Mouse (Mus musculus) left cerebral cortex, postnatal 36 days (tissue): ENCODE results near the gene Dek. TPM values are rescaled to one million over a fixed set of nuclear protein-coding genes. Genes with fewer than 3 reads are reported as not detected.

ENCODE experiments used
- DNase-seq, 2 experiments: peaks; one replicate each; pipeline ENCODE4 v3.0.0; 2021 to 2022; ENCODE audit warnings: low spot score in 2 of 2, mixed read lengths in 1 of 2
- intact Hi-C: fragments of 180-260 bp; cut with DNase I; formaldehyde crosslinking; loops from one replicate; pipeline ENCODE4 v1.15.1; 2025
- total RNA-seq, 2 experiments: library from RNA; stranded (reverse); gene quantifications; 2 replicates each; pipeline ENCODE4 v1.2.3; 2021

The Dek gene
- total RNA-seq: 10 to 100 TPM; 45.4 to 55.7 TPM

- peak; percentile 85 to 90 for DNase-seq
- intact Hi-C loops: no loop called here
Observed at GRCm38 (mm10) chr13:47105711-47106579, at the start of gene Dek. TSS of gene Dek (minus strand) at chr13:47106201.

- intact Hi-C loops: no loop called here
- DNase-seq: no peak
Observed at GRCm38 (mm10) chr13:47154866-47155265, 48.9 kb upstream of the Dek start.

DNA sequence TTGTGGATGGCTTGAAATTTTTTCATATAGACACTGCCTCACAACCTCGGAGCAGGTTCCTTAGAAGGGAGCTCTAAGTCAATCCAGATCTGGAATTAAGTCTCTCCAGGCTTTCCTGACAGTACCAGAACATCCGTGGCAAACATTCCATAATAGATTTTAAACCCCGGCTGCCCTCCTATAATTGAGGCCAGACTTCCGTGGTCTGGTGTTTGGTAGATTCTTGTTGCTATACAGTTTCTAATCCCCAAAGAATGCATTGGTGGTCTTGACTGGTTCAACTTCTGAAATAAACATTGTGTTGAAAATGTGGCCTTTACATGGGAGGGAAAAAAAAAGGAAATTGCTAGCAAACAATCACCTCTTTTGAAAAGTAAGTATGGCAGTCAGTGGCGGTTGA, 47.2 kb upstream of the Dek start:
- no peak for DNase-seq
- intact Hi-C loops: no loop called here

- intact Hi-C loops: loop anchor here (1.0 kb wide), 1 partner anchor 136 kb away; no protein-coding TSS in a partner anchor
- no peak for DNase-seq
Observed at GRCm38 (mm10) chr13:47152390-47152789, 46.4 kb upstream of the Dek start.

GRCm38 (mm10) chr13:47151060-47151459, 45.1 kb upstream of the Dek start:
- intact Hi-C loops: no loop called here
- DNase-seq: no peak

GRCm38 (mm10) chr13:47149993-47150392, 44.0 kb upstream of the Dek start:
- intact Hi-C loops: no loop called here
- DNase-seq: no peak

DNA sequence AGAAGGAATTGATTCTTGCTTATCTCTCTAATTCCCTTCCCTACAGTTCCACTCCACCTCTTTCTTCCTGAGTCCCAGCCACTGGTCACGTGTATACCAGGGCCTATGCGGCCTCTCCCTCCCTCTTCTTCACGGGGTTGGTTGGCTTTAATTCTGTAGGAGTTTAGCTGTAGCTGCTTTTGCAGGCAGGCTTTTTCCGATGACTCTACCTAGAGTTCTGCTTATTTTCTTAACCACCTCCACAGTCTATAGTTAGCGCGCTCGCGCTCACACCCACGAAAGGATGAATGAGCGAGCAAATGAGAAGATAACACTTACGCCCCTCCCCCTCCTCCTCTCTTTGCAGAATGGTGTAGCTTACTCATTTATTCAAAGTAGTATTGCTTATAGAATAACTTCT, 42.6 kb upstream of the Dek start:
- DNase-seq: peak; percentile 63 to 70
- intact Hi-C loops: no loop called here

GRCm38 (mm10) chr13:47146388-47146787, 40.4 kb upstream of the Dek start:
- no peak for DNase-seq
- intact Hi-C loops: no loop called here

- no peak for DNase-seq
- intact Hi-C loops: no loop called here
Observed at GRCm38 (mm10) chr13:47145939-47146338, 39.9 kb upstream of the Dek start.

DNA sequence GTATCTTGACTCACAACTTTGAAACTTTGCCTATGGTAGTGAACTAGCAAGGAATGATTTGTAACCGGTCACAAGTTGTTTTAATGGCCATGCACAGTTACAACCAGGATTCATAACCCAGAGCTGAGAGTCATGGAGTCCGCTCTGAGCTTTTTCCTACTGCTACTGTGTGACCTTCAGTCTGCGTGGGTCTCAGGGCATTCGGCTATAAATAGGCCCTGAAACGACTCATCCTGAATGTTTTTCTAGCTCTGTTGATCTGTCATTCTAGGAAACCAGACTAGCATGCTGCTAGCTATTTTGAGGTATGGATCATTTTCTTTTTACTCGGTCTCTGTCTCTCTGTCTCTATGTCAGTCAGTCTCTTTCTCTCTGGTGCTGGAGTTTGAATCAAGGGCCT, 36.8 kb upstream of the Dek start:
- no peak for DNase-seq
- intact Hi-C loops: no loop called here

DNA sequence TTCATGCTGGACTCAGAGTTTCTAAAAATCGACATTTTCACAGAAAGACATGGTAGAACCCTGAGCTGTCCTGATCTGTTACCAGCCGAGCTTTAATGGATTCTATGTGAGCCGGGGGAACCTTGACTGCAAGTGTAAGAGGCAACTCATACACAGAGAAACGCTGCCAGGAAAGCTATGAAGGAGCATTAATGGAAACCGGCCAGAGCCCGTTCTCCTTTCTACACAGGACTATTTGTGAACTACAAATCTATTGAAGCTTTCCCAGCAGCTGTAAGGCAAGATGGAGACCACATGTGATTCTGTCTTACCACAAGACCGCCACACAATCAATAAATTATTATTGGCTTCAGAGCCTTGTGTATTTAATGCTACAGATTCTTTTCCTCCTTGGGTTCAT, 29.7 kb upstream of the Dek start:
- no peak for DNase-seq
- intact Hi-C loops: no loop called here

- intact Hi-C loops: no loop called here
- peak; percentile 36 to 43 for DNase-seq
Observed at GRCm38 (mm10) chr13:47134836-47135235, 28.8 kb upstream of the Dek start.

DNA sequence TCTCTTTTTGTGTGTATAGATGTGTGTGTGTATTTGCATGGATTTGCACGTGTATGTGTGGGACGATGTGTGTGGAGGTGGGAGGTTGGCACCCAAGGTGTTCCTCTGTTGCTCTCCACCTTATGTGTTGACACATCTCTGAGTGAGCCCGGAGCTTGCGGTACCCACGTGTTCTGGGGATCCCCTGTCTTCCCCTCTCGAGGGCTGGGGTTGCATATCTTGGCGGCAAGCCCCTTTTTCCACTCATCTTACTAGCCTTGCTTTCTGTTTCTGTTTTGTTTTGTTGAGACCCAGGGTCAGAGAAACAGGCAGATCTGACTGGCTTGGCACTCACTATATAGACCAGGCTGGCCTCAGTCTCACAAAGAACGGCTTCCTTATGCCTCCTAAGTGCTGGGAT, 27.1 kb upstream of the Dek start:
- no peak for DNase-seq
- intact Hi-C loops: no loop called here

- DNase-seq: no peak
- intact Hi-C loops: no loop called here
Observed at GRCm38 (mm10) chr13:47129090-47129489, 23.1 kb upstream of the Dek start.

DNA sequence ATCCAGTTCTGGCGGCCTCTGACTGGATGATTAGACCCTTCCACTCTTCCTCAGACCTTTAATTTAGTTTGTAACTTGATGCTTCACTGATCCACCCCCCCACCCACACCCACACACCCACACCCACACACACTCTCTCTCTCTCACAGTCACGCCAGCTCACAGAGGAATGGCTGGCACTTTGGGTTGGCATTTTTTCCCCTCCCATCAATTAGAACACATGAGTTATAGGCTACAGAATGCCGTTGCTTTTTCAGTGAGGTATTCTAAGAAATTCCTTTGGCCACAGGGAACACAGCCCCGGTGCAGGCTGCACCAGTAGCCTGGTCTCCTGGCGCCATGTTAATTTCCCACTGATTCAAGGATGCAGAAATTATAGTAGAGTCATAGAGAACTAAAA, 19.6 kb upstream of the Dek start:
- intact Hi-C loops: no loop called here
- DNase-seq: no peak

DNA sequence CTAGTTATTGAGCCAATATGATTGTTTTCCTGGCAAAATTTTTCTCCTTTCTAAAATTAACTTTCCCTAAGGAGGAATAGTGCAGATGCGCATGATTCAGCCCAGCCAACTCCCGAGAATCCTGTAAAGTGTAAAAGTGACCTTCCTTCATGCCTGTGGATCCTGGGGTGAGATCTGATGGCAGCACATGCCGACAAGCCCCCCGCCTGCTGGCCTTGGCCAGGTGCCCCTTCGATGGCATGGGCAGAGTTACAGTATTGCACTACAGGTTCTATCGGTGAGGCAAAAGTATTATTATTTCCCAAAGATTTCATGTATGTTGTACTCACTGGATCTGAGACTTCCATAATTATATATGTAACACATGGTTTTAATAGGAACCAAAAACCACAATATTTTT, 19.0 kb upstream of the Dek start:
- no peak for DNase-seq
- intact Hi-C loops: no loop called here

DNA sequence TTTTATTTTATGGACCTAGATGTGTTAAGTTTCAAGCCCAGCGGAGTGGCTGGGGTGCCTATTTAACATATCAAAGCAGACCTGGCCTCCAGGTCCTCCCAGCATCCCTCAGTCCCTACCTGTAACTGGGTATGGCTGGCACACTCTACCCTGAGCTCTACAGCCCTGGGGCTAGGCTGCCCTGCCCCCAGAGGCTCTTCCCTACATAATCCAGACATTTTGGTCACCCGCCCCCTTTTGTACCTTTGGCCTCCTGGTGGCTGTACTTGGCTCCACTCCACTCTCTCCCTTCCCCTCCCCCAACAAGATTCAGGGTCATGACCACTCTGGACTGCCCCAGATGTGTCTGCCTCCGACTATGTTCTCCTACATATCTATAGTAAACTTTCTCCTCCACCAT, 18.4 kb upstream of the Dek start:
- DNase-seq: no peak
- intact Hi-C loops: no loop called here

DNA sequence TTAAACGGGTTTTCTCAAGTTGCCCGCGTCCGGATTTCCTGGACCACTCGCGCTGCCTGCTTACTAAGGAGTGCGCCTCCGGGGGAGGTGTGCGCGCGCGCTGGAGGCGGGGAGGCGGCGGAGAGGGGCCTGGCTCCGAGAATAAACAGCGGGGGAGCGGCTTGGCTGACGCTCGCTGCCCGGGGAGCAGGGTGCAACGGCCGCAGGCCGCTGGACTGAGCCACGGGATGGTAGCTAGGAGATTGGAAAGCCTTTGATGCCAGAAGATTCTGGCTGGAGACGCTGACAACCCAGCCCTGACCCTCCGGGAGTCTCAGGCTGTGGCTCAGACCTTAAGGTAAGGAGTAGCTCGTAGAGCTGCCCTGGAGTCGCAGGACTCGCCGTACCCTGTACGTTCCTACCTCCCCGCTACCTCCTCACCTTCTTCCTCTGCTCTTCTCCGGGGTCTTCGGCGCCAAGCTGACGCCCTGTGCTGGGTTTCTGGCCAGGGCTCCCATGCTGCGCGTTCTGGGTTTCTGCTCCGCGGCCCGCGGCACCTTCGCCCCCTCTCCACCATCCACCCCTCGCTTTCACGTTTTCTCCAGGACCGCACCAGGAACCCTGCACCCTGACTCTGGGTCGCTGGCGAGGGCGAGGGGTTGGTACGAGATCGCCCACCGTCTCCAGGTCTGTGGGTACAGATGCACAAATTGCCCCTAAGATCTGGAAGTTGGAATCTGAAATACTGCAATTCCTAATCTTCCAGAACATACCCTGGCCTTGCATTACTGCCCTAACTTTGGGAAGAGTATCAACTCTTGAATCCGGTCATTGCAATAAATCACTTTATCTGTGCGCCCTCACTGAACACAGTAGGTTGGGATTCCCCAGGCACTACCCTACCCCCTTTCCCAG, 16.8 kb upstream of the Dek start, which contains the start of gene Rnf144b:
Gene Rnf144b (plus strand): TSS at position 120 of the 894 bp plus-strand sequence.
- intact Hi-C loops: no loop called here
- peak; percentile 56 to 75 for DNase-seq

DNA sequence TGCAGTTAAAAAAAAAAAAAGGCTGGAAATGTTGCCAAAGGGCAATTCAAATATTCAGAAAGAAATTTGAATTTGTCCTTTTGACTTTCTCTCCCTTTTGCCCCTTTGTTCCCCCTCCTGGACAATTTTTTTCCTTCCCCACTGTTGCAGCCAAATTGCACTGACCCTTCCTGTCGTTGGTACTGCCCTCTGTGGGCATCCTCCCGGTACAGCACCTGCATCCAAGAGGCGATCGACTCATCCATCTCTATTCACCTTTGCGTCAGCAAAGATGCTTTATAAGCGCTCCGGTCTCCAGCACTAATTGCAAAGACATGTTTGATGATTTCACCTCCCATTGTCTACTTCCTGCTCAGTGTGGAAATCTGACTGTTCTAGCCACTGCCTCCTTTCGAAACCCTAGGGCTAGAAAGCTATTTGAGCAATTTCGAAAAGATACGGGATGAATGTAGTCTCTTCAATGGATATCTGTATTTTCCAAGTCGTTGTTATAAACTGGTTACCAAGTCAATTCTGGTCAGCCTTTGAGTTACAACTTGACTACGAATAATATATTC, 15.4 kb upstream of the Dek start:
- intact Hi-C loops: no loop called here

GRCm38 (mm10) chr13:47116000-47116399, 10.0 kb upstream of the Dek start:
- intact Hi-C loops: no loop called here
- DNase-seq: no peak

More for the DNA sequence above, 15.4 kb upstream of the Dek start:
- no peak for DNase-seq
